Mouse (Mus musculus) brain, embryonic 18.5 days (tissue): ENCODE measurements at regions not wholly inside any gene's neighbourhood (a gene's known extent, or its start where the extent isn't known, plus 50 kb on each side); places are given as distances from the start of the nearest gene placed in this dataset.

Experiments
- DNase-seq: peaks from one replicate; pipeline ENCODE4 v3.0.0-alpha.2; 2012; ENCODE audit warnings: low read depth, low spot score

DNA sequence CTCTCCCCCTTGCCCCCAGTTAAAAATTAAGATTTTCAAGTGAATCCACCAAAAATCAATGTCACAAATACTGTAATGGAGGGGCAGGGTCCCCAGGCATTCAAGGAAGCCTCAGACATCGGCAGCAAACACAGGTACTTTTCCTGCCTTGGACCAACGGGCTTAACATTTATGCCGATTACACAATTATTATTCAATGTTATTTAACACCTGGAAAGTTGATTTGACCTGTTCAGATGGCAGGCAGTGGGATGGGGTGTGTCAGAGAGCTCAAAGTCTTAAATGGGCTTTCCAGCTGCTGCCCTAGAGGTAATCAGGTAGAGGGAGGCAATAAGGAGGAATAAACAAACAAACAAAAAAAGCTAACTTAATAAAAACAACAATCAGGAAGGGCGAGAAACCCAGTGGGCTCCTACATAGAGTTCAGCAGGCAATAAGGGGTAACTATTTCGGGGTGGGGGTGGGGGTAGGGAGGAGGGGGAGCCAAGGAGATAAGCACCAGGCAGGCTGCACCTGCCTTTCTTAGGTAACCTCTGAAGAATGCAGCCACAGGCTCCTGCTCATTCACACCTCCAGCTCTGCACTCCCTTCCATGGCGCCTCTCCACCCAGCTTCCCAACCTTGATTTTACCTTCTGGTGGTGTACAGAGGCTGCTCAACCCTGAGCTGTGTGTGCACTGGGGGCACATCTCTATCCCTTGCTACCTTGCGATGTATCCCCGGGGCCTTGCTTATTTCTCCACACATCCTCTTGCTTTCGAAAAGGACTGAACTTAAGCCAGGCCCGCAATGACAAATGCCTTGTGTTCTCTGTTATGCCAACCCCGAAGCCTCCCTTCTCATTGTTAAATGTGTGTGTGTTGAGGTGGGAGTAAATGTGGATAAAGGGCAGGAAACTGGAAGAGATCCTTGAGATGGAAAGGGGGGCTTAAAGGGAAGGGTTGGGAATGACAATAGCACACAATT is 168.9 kb upstream of the Id2 start:
- DNase-seq, result no peak

GRCm38 (mm10) chr12:25265066-25265465 is 168.1 kb upstream of the Id2 start:
- no peak for DNase-seq

GRCm38 (mm10) chr12:25264408-25264807 is 167.5 kb upstream of the Id2 start:
- DNase-seq, result no peak

DNA sequence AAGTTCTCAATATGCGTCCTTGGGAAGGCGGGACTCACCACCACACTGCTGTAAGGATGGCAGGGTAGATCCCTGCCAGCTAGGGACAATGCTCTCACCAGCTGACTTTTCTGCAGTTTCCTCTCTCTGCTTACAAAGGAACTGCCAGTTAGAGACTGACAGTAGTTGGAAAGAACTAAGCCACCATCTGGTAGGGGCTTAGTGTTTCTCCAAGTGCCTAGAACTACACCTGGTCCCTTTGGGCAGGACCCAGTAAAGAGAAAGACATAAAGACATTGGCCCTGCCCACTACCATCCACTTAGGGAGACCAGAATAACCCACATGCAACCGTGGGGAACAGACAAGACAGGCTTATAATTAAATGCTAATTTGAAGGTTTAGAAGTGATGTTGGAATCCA is 165.5 kb upstream of the Id2 start:
- no peak for DNase-seq

GRCm38 (mm10) chr12:25259123-25259522 is 162.2 kb upstream of the Id2 start:
- no peak for DNase-seq

DNA sequence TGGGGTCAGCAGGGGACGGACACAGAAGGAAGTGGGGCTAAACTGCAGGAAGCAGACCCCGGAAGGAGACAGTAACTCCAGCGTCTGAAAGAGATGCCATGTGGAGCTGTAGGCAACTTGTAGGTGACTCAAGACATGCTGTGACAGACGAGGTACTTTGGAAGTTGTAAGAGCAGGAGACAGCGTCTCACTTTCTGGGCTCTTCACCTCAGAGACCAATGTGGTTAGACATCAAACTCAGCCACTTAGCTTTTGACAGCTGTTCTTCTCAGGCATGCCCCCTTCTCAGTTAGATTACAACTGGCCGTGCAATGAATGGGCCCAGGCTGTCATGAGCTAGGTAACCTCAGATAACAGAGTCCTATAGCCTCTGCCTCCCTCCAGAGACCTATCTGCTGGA is 159.3 kb upstream of the Id2 start:
- DNase-seq, result no peak

DNA sequence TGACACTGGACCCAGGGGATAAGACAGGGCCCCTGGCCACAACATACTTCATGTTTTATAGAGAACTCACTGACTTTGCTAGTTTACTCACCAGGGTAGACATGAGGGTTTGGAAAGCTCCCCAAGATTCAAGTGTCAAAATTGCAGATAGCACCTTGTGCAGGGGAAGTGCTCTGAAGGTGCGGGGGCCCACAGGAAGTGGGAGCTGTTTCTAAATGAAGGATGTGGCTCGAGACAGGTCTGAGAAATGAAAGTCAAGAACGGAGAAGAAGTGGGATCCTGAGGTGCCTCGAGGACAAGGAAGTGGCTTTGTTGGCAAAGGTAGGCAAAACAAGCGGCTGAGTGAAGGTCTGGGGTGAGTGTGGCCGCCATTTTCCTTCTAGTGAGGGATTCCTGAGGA is 157.8 kb upstream of the Id2 start:
- DNase-seq, result no peak

- no peak for DNase-seq
These were observed 156.0 kb upstream of the Id2 start for GRCm38 (mm10) chr12:25252776-25253510.

DNA sequence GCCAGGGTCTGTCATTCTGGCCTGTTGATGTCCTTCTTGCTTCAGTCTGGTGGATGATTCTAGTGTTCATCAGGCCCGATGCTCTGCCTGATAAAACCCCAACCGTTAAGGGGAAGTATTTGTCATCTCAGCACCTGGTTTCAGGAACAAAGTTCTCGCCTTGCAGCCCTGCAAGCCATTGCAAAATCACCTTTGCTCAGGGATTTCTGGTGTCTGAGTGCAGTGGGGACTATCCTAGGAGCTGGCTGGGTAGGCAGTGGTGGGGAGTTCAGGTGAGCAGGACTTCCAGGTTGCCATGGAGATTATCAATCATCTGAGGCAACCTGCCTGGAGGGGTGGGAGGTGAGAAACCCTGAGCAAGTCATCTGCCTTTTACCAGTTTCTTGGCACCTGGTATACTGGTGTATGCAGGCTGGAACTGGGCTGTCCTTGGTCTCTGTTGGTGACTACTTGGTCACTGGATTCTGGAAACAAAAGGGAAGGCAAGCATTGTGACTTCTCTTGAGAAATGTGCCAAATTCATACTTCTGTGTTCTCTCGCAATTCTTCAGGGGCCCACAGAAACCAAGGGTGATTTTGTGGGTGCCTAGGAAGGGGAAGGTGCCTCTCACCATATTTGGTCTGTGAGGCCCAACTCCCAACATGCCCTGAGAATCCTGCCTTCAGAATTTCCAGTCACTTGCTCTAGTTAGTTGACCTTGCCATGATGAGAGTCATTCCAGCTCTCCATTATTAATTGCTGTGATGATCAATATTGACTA is 154.7 kb upstream of the Id2 start:
- no peak for DNase-seq

DNA sequence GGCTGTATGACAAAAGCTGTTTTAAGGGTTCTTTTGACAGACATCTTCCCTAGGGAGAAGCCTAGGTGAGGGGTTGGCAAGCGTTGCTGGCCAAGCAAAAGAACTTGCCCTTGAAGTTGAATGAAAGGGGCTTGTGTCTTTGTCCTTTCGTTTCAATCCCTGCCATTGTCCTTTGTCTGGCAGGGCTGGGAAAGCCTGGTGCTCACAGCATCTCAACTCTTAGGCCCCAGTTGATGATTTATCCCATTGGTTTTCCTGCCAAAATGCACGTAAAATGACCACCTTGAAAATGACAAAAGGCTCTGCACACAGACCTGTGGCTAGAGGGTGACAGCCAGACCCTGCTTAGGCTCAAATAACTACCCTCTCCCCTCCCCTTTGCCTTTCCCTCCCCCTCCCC is 153.9 kb upstream of the Id2 start:
- DNase-seq, result no peak

GRCm38 (mm10) chr12:25248681-25249366 is 151.9 kb upstream of the Id2 start:
- DNase-seq, result no peak

DNA sequence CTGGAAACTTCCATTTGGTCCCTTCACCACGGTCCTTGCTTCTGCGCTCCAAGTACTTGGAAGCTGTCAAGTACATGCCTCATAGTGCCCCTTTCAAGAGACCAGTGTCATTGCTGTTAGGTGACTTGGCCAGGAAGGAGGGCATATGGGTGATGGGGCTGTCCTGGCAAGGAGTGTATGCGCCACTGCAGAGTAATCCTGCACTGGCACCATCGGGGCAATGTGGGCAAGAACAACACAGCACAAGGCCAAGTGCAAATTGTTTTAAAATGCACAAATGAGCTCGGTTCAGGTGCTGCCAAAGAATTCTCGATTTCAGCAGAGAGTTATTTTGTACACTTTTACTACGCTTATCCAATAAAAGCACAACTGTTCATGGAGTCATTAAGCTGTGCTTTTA is 149.6 kb upstream of the Id2 start:
- DNase-seq, result no peak

- DNase-seq, result no peak
These were observed 148.7 kb upstream of the Id2 start for GRCm38 (mm10) chr12:25245661-25246060.

DNA sequence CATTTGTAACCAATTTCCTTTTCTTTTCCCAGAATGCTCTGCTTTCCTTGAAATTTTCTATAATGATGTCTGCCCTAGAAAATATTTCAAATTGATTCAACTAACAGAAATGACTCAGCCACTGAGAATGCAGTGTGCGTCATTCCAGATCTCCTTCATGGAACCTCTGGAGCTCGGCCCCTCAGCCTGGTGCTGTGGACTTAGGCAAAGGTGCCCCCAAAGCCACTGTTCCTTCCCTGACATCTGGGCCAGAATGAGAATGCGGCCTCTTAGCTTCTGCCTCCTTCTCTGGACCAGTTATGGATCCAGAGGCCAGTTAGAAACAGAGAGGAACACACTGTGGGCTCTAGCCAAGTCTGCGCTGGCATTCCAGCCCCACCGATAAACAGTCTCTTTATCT is 148.3 kb upstream of the Id2 start:
- no peak for DNase-seq

DNA sequence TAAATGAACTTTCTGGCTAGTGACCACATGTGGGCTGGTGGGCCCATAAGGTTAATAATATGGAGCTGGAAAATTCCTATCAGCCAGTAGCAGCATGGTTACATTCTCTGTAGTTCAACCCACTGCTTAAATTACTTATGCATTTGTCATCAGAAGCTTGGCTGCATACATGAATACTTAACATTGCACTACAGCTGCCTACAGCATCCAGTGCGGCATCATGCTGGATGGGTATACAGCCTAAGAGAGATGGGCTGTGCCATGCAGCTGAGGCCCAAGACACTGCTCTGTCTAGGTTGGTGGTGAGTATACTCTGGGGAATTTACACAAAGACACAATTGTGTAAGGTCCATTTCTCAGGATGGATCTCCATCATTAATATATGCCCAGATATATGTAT is 147.7 kb upstream of the Id2 start:
- DNase-seq, result no peak

DNA sequence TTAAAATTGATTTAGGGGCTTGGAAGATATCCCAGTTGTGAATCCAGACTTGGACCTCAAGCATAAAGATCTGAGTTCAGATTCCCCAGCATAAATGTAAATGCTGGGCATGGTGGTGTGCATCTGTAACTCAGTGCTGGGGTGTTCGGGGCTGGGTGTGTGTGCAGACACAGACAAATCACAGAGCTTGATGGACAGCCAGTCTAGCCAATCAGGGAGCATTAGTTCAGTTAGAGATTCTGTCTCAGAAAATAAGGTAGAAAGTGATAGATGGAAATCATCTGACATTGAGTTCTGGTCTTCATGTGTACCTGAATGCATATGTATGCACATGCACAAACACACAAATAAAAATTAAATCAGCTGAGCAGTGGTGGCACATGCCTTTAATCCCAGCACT is 147.0 kb upstream of the Id2 start:
- DNase-seq, result no peak

DNA sequence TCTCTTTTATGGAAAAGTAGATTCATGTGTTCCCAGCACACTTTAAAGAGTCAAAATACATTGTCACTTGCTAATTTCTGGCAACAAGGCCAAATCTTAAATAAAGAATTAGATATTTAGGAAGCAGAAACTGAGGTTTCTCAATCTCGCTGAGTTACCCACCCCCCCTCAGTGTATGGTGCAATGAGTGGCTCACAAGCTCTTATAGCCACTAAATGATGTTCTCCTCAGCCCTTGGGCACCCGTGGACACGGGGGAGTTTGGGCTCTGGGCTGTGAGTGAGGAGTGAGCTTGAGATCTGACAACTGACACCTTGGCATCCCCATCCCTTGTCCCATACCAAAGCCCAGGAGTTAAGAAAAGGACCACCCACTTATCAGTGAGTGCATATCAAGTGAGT is 145.4 kb upstream of the Id2 start:
- DNase-seq, result no peak

DNA sequence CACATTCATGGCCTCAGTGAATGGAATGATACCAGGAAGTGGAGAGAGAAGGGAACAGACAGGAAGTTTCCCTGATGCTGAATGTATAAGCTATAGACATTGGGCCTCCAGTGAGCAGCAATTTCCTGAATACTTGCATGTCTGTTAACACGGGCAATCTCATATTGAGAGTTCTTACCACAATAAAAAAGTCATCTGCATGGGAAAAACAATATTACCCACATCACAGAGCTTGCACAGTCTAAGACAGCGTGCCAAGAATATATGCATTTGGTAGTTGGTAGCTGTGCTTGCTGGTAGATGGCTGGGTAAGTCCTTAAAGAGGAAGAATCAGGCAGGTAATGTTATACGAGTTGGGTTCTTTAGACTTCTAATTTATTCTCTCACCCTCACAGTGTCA is 144.7 kb upstream of the Id2 start:
- DNase-seq, result no peak

- DNase-seq, result no peak
These were observed 143.9 kb upstream of the Id2 start for GRCm38 (mm10) chr12:25240796-25241195.

- DNase-seq, result no peak
These were observed 143.2 kb upstream of the Id2 start for GRCm38 (mm10) chr12:25240142-25240541.

DNA sequence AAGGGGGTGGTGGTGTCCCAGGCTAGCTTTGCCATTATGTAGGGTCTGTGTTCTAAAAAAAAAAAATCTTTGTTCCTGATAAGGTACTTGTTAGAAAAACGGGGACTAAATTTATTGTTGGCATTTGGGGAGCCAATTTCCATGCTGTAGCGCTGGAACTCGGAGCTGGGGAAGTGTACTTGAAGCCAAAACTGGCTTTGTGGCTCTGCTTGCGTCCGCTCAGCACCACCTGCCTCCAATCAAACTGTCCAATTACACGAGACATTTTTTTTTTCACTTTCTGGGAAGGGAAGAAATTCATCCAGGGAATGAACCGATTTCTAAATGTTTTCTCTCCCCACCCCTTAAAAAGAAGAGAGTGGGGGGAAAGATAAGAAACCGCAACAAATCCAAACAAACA is 138.1 kb upstream of the Id2 start:
- no peak for DNase-seq

- DNase-seq, result no peak
These were observed 137.7 kb upstream of the Id2 start for GRCm38 (mm10) chr12:25234636-25235035.
